Mouse (Mus musculus): Measurements from ENCODE around the gene Noc2l. TPM values are rescaled to one million over a fixed set of nuclear protein-coding genes. Genes with fewer than 3 reads are reported as not detected.
A peak's percentile ranks its signal among the peaks of the same experiment; 100 is the strongest.

Gene Noc2l
- 49.2 and 50.7 TPM in 2 replicates for polyA plus RNA-seq (2015; fragmentation: Nextera tagmentation; extraction: Ambion mirVana)

GRCm38 (mm10) chr4:156235808-156236533, at the start of gene Noc2l:
Gene Noc2l (plus strand): TSS chr4:156236010.
- no peak for TF ChIP-seq CTCF (IDR thresholded peaks at IDR 0.05; ENCODE audit: low read depth)
- Histone ChIP-seq H3K27me3 (ENCODE audit: insufficient read depth, low read length) (no peaks in the 10 kb centered on the region), H3K4me2 (ENCODE audit: low read length) (peak within 1 kb of the TSS; percentile 89), H3K36me3 (ENCODE audit: insufficient read depth, low read length) (peaks cover 38% of the 10 kb centered on the region), H3K9ac (ENCODE audit: low read depth, low read length) (peak within 1 kb of the TSS; percentile 67), H3K9me3 (replicated peaks; ENCODE audit: low read length) (no peaks in the 10 kb centered on the region), H3K27ac (peak within 1 kb of the TSS; percentile 91), H3K4me3 (replicated peaks; ENCODE audit: low read depth, low read length) (peak within 1 kb of the TSS; percentile 70), H3K4me1 (replicated peaks; ENCODE audit: insufficient read depth, low read length) (peaks cover 7% of the 10 kb centered on the region; the same call in 1 of the 2 replicates)
- peak; percentile 96 for DNase-seq (ENCODE audit: low spot score)
- under 1% methylated on average over 87 of the region's 90 CpGs for WGBS
- peak; percentile 88 for ATAC-seq (replicated peaks; ENCODE audit: low FRiP score, low read depth)

- peak overlapping the region; percentile 78 for H3K27ac ChIP-seq
- H3K4me1 ChIP-seq (replicated peaks; ENCODE audit: insufficient read depth, low read length), result peaks cover 54% of the 10 kb centered on the region
- H3K4me2 ChIP-seq (ENCODE audit: low read length), result no peak overlapping the region
- no peaks in the 10 kb centered on the region for H3K27me3 ChIP-seq (ENCODE audit: insufficient read depth, low read length)
- H3K36me3 ChIP-seq (ENCODE audit: insufficient read depth, low read length), result peaks cover 22% of the 10 kb centered on the region; the same call in 1 of the 2 replicates
- no peak for TF ChIP-seq CTCF (IDR thresholded peaks at IDR 0.05; ENCODE audit: low read depth)
- H3K9me3 ChIP-seq (replicated peaks; ENCODE audit: low read length), result no peaks in the 10 kb centered on the region
- H3K9ac ChIP-seq (ENCODE audit: low read depth, low read length), result no peak overlapping the region
- H3K4me3 ChIP-seq (replicated peaks; ENCODE audit: low read depth, low read length), result no peak overlapping the region
- no peak for DNase-seq (ENCODE audit: low spot score)
- WGBS, result 66% methylated on average over 5 of the region's 5 CpGs
- ATAC-seq (replicated peaks; ENCODE audit: low FRiP score, low read depth), result no peak
Measured at GRCm38 (mm10) chr4:156188162-156188810, 47.5 kb upstream of the Noc2l start.

- ATAC-seq (replicated peaks; ENCODE audit: low FRiP score, low read depth), result peak; percentile 73
- no peak overlapping the region for H3K9ac ChIP-seq (ENCODE audit: low read depth, low read length)
- no peak overlapping the region for H3K4me3 ChIP-seq (replicated peaks; ENCODE audit: low read depth, low read length)
- DNase-seq (ENCODE audit: low spot score), result peak; percentile 62
- no peak for TF ChIP-seq CTCF (IDR thresholded peaks at IDR 0.05; ENCODE audit: low read depth)
- H3K36me3 ChIP-seq (ENCODE audit: insufficient read depth, low read length), result peaks cover 22% of the 10 kb centered on the region; the same call in 1 of the 2 replicates
- H3K4me1 ChIP-seq (replicated peaks; ENCODE audit: insufficient read depth, low read length), result peaks cover 59% of the 10 kb centered on the region
- H3K27me3 ChIP-seq (ENCODE audit: insufficient read depth, low read length), result no peaks in the 10 kb centered on the region
- no peak overlapping the region for H3K4me2 ChIP-seq (ENCODE audit: low read length)
- no peaks in the 10 kb centered on the region for H3K9me3 ChIP-seq (replicated peaks; ENCODE audit: low read length)
- 26% methylated on average over 6 of the region's 6 CpGs for WGBS
- peak overlapping the region; percentile 78 for H3K27ac ChIP-seq
Measured at GRCm38 (mm10) chr4:156188811-156189323, 46.9 kb upstream of the Noc2l start.

GRCm38 (mm10) chr4:156192421-156193199, 43.2 kb upstream of the Noc2l start:
- Histone ChIP-seq H3K9me3 (replicated peaks; ENCODE audit: low read length) (no peaks in the 10 kb centered on the region), H3K4me2 (ENCODE audit: low read length) (peak overlapping the region; percentile 39), H3K4me1 (replicated peaks; ENCODE audit: insufficient read depth, low read length) (peaks cover 65% of the 10 kb centered on the region), H3K4me3 (replicated peaks; ENCODE audit: low read depth, low read length) (no peak overlapping the region), H3K27ac (peak overlapping the region; percentile 93), H3K36me3 (ENCODE audit: insufficient read depth, low read length) (peaks cover 16% of the 10 kb centered on the region; the same call in 1 of the 2 replicates), H3K9ac (ENCODE audit: low read depth, low read length) (0 out of 2 replicates have a peak overlapping the region, but pooled peaks have one; percentile 27), H3K27me3 (ENCODE audit: insufficient read depth, low read length) (no peaks in the 10 kb centered on the region)
- 35% methylated on average over 8 of the region's 8 CpGs for WGBS
- no peak for TF ChIP-seq CTCF (IDR thresholded peaks at IDR 0.05; ENCODE audit: low read depth)
- peak; percentile 72 for DNase-seq (ENCODE audit: low spot score)
- peak; percentile 49 for ATAC-seq (replicated peaks; ENCODE audit: low FRiP score, low read depth)

- no peak for TF ChIP-seq CTCF (IDR thresholded peaks at IDR 0.05; ENCODE audit: low read depth)
- peaks cover 16% of the 10 kb centered on the region; the same call in 1 of the 2 replicates for H3K36me3 ChIP-seq (ENCODE audit: insufficient read depth, low read length)
- H3K27ac ChIP-seq, result peak overlapping the region; percentile 93
- no peaks in the 10 kb centered on the region for H3K27me3 ChIP-seq (ENCODE audit: insufficient read depth, low read length)
- H3K4me2 ChIP-seq (ENCODE audit: low read length), result peak overlapping the region; percentile 39
- peaks cover 65% of the 10 kb centered on the region for H3K4me1 ChIP-seq (replicated peaks; ENCODE audit: insufficient read depth, low read length)
- 0 out of 2 replicates have a peak overlapping the region, but pooled peaks have one; percentile 27 for H3K9ac ChIP-seq (ENCODE audit: low read depth, low read length)
- DNase-seq (ENCODE audit: low spot score) (no peak), ATAC-seq (replicated peaks; ENCODE audit: low FRiP score, low read depth) (no peak)
- H3K4me3 ChIP-seq (replicated peaks; ENCODE audit: low read depth, low read length), result no peak overlapping the region
- H3K9me3 ChIP-seq (replicated peaks; ENCODE audit: low read length), result no peaks in the 10 kb centered on the region
- 8% methylated on average over 2 of the region's 2 CpGs for WGBS
Measured at GRCm38 (mm10) chr4:156193200-156193590, 42.6 kb upstream of the Noc2l start.
